Comparison of ENCODE assay signal across 8 mouse cellular contexts in the genomic region with DNA sequence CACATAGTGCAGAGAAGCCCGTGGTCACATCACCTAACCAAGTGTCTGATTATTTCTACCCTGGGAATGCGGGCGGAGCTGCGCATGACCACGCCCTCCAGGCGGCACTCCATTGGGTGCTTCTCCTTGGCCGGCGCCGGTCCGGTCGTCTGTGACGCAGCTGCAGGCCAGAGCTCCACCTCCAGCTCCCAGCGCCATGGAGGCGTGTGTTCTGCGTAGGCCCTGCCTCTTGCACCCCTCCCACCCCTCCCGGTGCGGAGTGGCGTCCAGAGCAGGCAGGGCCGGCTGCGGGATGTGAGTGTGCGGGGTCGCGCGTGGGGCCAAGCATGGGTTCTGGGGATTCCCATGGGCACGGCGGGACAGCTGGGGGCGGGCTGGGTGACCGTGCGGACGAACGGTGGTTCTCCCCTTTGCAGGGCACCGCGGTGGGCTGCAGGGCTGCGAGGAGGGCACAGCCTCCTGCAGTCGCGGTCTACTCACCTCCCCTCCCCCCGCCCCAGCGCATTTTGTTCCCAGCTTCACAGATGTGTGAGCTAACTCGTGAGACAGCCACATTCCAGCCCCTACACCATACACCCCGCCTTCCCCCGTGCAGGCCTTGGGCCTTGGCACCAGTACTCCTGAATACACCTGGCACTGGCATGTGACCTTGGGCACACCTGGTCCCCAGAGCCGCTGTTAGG. TPM values are rescaled to one million over a fixed set of nuclear protein-coding genes. Genes with fewer than 3 reads are reported as not detected.
DNase-seq lines count a peak whose midpoint lies in the region; ATAC-seq lines count a peak whose summit lies in the region.

TSS of gene Hdac11 (plus strand) at position 112 of the 683 bp plus-strand sequence.

- peaks cover 25% of the 10 kb centered on the region for H3K27me3 ChIP-seq in heart, embryonic 13.5 days (replicated peaks)
- peaks cover 29% of the 10 kb centered on the region for H3K27me3 ChIP-seq in liver, embryonic 12.5 days (replicated peaks)
- H3K27me3 ChIP-seq in stomach, embryonic 15.5 days (replicated peaks) = no peaks in the 10 kb centered on the region

- peak within 1 kb of the TSS; percentile 55 for H3K4me3 ChIP-seq in brown adipose tissue, adult 24 weeks (ENCODE audit: insufficient read depth, low read depth, low read length)
- peak within 1 kb of the TSS; percentile 76 for H3K4me3 ChIP-seq in heart, embryonic 13.5 days
- peak within 1 kb of the TSS; percentile 71 for H3K4me3 ChIP-seq in liver, embryonic 12.5 days
- H3K4me3 ChIP-seq in stomach, embryonic 15.5 days (replicated peaks) = peak within 1 kb of the TSS; percentile 58

- H3K4me1 ChIP-seq in brown adipose tissue, adult 24 weeks (ENCODE audit: control insufficient read depth, insufficient read depth, insufficient read length, low read length) = no peaks in the 10 kb centered on the region
- peaks cover 73% of the 10 kb centered on the region for H3K4me1 ChIP-seq in heart, embryonic 13.5 days
- peaks cover 96% of the 10 kb centered on the region for H3K4me1 ChIP-seq in liver, embryonic 12.5 days
- peaks cover 21% of the 10 kb centered on the region for H3K4me1 ChIP-seq in stomach, embryonic 15.5 days

- H3K9me3 ChIP-seq in heart, embryonic 13.5 days = no peaks in the 10 kb centered on the region
- H3K9me3 ChIP-seq in liver, embryonic 12.5 days (replicated peaks) = no peaks in the 10 kb centered on the region
- H3K9me3 ChIP-seq in stomach, embryonic 15.5 days = no peaks in the 10 kb centered on the region

- WGBS in heart, embryonic 13.5 days = under 1% methylated on average over 42 of the region's 42 CpGs
- 2% methylated on average over 42 of the region's 42 CpGs for WGBS in liver, embryonic 12.5 days (ENCODE audit: insufficient replicate concordance)
- WGBS in stomach, embryonic 15.5 days = 1% methylated on average over 42 of the region's 42 CpGs

- H3K36me3 ChIP-seq in heart, embryonic 13.5 days = no peaks in the 10 kb centered on the region
- peaks cover 22% of the 10 kb centered on the region for H3K36me3 ChIP-seq in liver, embryonic 12.5 days
- 0 out of 2 replicates have a peak, but pooled peaks cover 2% of the 10 kb centered on the region for H3K36me3 ChIP-seq in stomach, embryonic 15.5 days

- peak within 1 kb of the TSS; percentile 88 for H3K9ac ChIP-seq in heart, embryonic 13.5 days
- H3K9ac ChIP-seq in liver, embryonic 12.5 days = peak within 1 kb of the TSS; percentile 86
- H3K9ac ChIP-seq in stomach, embryonic 15.5 days = peak within 1 kb of the TSS; percentile 49

- DNase-seq in CD4-positive, CD25-positive, alpha-beta regulatory T cell, adult 2 months (ENCODE audit: low read depth, low spot score) = peak; percentile 77
- DNase-seq in fat pad, adult 2 months (ENCODE audit: extremely low read depth, low read depth, low spot score) = peak; percentile 65
- peak; percentile 95 for DNase-seq in kidney, postnatal 10 days
- peak; percentile 70 for DNase-seq in natural killer cell, adult 2 months (ENCODE audit: low spot score in 2 of 2)

- peak within 1 kb of the TSS; percentile 88 for H3K4me2 ChIP-seq in heart, embryonic 13.5 days
- peak within 1 kb of the TSS; percentile 89 for H3K4me2 ChIP-seq in liver, embryonic 12.5 days
- peak within 1 kb of the TSS; percentile 83 for H3K4me2 ChIP-seq in stomach, embryonic 15.5 days

- peak; percentile 95 for ATAC-seq in heart, embryonic 13.5 days (ENCODE audit: extremely low read depth, insufficient number of reproducible peaks, low FRiP score, low TSS enrichment)
- peak; percentile 97 for ATAC-seq in liver, embryonic 12.5 days
- peak; percentile 96 for ATAC-seq in stomach, embryonic 15.5 days (ENCODE audit: insufficient read depth, low FRiP score, low read depth)

- no peak within 1 kb of the TSS for H3K27ac ChIP-seq in brown adipose tissue, adult 24 weeks (replicated peaks; ENCODE audit: low read depth, low read length)
- H3K27ac ChIP-seq in heart, embryonic 13.5 days (replicated peaks) = peak within 1 kb of the TSS; percentile 72
- H3K27ac ChIP-seq in liver, embryonic 12.5 days = peak within 1 kb of the TSS; percentile 99
- H3K27ac ChIP-seq in stomach, embryonic 15.5 days = peak within 1 kb of the TSS; percentile 55

RNA-seq across cellular contexts. Expression of gene Hdac11, which starts in this region (rescaled TPM):
- 2.6 and 3.5 TPM in 2 replicates for polyA plus RNA-seq in brown adipose tissue, adult 24 weeks (2012; ENCODE audit: insufficient read depth, insufficient read length, missing spikeins)
- 8.2 and 9.6 TPM in 2 replicates for polyA plus RNA-seq in heart, embryonic 13.5 days (2015; fragmentation: Nextera tagmentation; extraction: Ambion mirVana)
- 6.0 and 7.5 TPM in 2 replicates for polyA plus RNA-seq in liver, embryonic 12.5 days (2016; fragmentation: Nextera tagmentation; extraction: Ambion mirVana)
- 9.9 and 12.0 TPM in 2 replicates for polyA plus RNA-seq in stomach, embryonic 15.5 days (2015; fragmentation: Nextera tagmentation; extraction: Ambion mirVana)
